Mouse (Mus musculus): ENCODE data around the gene B3gnt3. TPM values are rescaled to one million over a fixed set of nuclear protein-coding genes. Genes with fewer than 3 reads are reported as not detected.

B3gnt3 gene
- polyA plus RNA-seq, 1 experiment from 2014 or later, result 0.72 TPM

- WGBS, result 20% methylated on average over 10 of the region's 10 CpGs
Measured at GRCm38 (mm10) chr8:71684701-71685100, 16.9 kb downstream of the B3gnt3 start.

GRCm38 (mm10) chr8:71682832-71683231 lies 18.8 kb downstream of the B3gnt3 start:
- Histone ChIP-seq H3K27ac (replicated peaks) (no peak overlapping the region), H3K9me3 (peaks cover 3% of the 10 kb centered on the region; the same call in 1 of the 2 replicates), H3K27me3 (replicated peaks; ENCODE audit: low read depth, poor library complexity, severe bottlenecking) (peaks cover 100% of the 10 kb centered on the region), H3K4me3 (no peak overlapping the region), H3K36me3 (replicated peaks) (no peaks in the 10 kb centered on the region), H3K4me1 (peaks cover 49% of the 10 kb centered on the region)
- no peak for DNase-seq (ENCODE audit: low spot score)
- WGBS, result 64% methylated on average over 12 of the region's 12 CpGs

More at GRCm38 (mm10) chr8:71684701-71685100, 16.9 kb downstream of the B3gnt3 start:
- Histone ChIP-seq H3K27me3 (replicated peaks; ENCODE audit: low read depth, poor library complexity, severe bottlenecking) (peaks cover 100% of the 10 kb centered on the region), H3K9me3 (no peaks in the 10 kb centered on the region), H3K27ac (replicated peaks) (no peak overlapping the region), H3K4me1 (peaks cover 50% of the 10 kb centered on the region), H3K4me3 (0 out of 2 replicates have a peak overlapping the region, but pooled peaks have one; percentile 5), H3K36me3 (replicated peaks) (no peaks in the 10 kb centered on the region)
- no peak for DNase-seq (ENCODE audit: low spot score)

GRCm38 (mm10) chr8:71681369-71681915 lies 20.1 kb downstream of the B3gnt3 start:
- peaks cover 100% of the 10 kb centered on the region for H3K27me3 ChIP-seq (replicated peaks; ENCODE audit: low read depth, poor library complexity, severe bottlenecking)
- peak; percentile 50 for DNase-seq (ENCODE audit: low spot score)

GRCm38 (mm10) chr8:71680471-71680870 lies 21.1 kb downstream of the B3gnt3 start:
- peak; percentile 49 for DNase-seq (ENCODE audit: low spot score)
- Histone ChIP-seq H3K4me1 (peaks cover 39% of the 10 kb centered on the region), H3K9me3 (peaks cover 3% of the 10 kb centered on the region; the same call in 1 of the 2 replicates), H3K4me3 (peak overlapping the region; percentile 52), H3K36me3 (replicated peaks) (no peaks in the 10 kb centered on the region), H3K27me3 (replicated peaks; ENCODE audit: low read depth, poor library complexity, severe bottlenecking) (peaks cover 100% of the 10 kb centered on the region), H3K27ac (replicated peaks) (no peak overlapping the region)
- WGBS, result 4% methylated on average over 21 of the region's 21 CpGs

More at GRCm38 (mm10) chr8:71681369-71681915, 20.1 kb downstream of the B3gnt3 start:
- peaks cover 39% of the 10 kb centered on the region for H3K4me1 ChIP-seq
- no peaks in the 10 kb centered on the region for H3K36me3 ChIP-seq (replicated peaks)
- peaks cover 3% of the 10 kb centered on the region; the same call in 1 of the 2 replicates for H3K9me3 ChIP-seq
- H3K27ac ChIP-seq (replicated peaks), result no peak overlapping the region
- H3K4me3 ChIP-seq, result no peak overlapping the region
- WGBS, result 3% methylated on average over 18 of the region's 18 CpGs

DNA sequence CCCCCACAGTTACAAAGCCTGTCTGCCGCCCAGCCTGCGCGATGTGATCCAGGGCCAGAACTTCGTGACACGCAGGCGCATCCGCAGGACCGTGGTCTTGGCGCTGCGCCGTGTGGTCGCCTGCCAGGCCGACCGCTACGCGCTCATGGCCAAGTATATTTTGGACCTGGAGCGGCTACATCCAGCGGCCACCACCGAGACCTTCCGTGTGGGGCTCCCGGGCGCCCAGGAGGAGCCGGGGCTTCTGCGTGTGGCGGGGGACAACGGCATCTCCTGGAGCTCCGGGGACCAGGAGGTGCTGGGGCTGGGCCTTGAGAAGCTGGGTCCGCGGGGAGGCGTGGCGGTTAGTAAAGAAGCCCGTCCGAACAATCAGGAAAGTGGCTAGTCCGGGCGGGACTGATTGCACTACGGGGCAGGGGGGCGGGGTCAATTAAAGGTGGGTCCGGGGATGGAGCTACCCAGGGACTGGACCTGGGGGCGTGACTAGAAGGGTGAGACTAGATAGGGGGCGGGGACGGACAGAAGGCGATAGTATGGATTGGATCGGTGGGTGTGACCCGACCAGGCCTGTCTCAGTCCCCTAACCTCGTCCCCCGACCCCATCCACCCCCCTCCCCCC lies 21.9 kb downstream of the B3gnt3 start:
- Histone ChIP-seq H3K27me3 (replicated peaks; ENCODE audit: low read depth, poor library complexity, severe bottlenecking) (peaks cover 99% of the 10 kb centered on the region), H3K9me3 (peaks cover 3% of the 10 kb centered on the region; the same call in 1 of the 2 replicates), H3K4me1 (peaks cover 39% of the 10 kb centered on the region), H3K36me3 (replicated peaks) (no peaks in the 10 kb centered on the region), H3K4me3 (peak overlapping the region; percentile 52), H3K27ac (replicated peaks) (no peak overlapping the region)
- under 1% methylated on average over 46 of the region's 46 CpGs for WGBS
- DNase-seq (ENCODE audit: low spot score), result peak; percentile 48

DNA sequence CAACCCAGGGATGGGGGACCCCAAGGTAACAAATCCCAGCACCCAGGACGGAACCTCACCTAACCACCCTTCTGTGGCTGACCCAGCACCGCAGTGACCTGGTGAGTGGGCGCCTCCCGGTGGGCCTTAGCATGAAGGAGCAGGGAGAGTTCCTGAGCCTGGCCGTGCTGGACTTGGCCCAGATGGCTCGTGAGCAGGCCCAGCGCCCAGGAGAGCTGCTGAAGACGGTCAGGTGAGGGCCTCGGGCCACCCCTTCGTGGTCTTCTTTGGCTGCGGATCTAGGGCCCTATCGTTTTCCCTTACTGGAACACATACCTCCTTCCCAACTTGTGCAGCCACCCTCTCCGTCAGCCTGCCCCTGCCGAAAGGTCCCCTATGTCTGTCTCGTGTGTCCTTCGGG lies 22.5 kb downstream of the B3gnt3 start:
- H3K4me3 ChIP-seq, result peak overlapping the region; percentile 52
- H3K36me3 ChIP-seq (replicated peaks), result no peaks in the 10 kb centered on the region
- H3K27me3 ChIP-seq (replicated peaks; ENCODE audit: low read depth, poor library complexity, severe bottlenecking), result peaks cover 94% of the 10 kb centered on the region
- DNase-seq (ENCODE audit: low spot score), result no peak
- no peak overlapping the region for H3K27ac ChIP-seq (replicated peaks)
- H3K4me1 ChIP-seq, result peaks cover 39% of the 10 kb centered on the region
- H3K9me3 ChIP-seq, result peaks cover 3% of the 10 kb centered on the region; the same call in 1 of the 2 replicates
- WGBS, result 9% methylated on average over 16 of the region's 16 CpGs

DNA sequence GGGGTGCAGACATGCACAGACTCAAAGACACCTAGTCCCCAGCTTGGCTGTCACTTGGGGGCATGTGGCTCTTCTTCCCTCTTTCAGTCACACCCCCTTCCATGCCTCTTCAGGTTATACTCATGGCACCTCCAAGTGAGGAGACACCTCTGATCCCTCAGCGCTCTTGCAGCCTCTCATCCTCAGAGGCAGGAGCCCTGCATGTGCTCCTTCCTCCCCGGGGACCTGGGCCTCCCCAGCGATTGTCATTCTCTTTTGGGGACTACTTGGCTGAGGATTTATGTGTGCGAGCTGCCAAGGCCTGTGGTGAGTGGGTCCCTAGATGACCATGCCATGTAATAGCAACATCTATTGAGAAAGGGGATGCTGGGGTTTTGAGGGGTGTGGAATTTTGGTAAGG lies 23.4 kb downstream of the B3gnt3 start:
- WGBS, result 55% methylated on average over 4 of the region's 4 CpGs
- Histone ChIP-seq H3K9me3 (peaks cover 3% of the 10 kb centered on the region; the same call in 1 of the 2 replicates), H3K36me3 (replicated peaks) (no peaks in the 10 kb centered on the region), H3K27me3 (replicated peaks; ENCODE audit: low read depth, poor library complexity, severe bottlenecking) (peaks cover 87% of the 10 kb centered on the region), H3K27ac (replicated peaks) (no peak overlapping the region), H3K4me3 (0 out of 2 replicates have a peak overlapping the region, but pooled peaks have one; percentile 2), H3K4me1 (peaks cover 39% of the 10 kb centered on the region)
- DNase-seq (ENCODE audit: low spot score), result no peak

GRCm38 (mm10) chr8:71677555-71677954 lies 24.0 kb downstream of the B3gnt3 start:
- H3K36me3 ChIP-seq (replicated peaks), result no peaks in the 10 kb centered on the region
- no peak overlapping the region for H3K27ac ChIP-seq (replicated peaks)
- peaks cover 87% of the 10 kb centered on the region for H3K27me3 ChIP-seq (replicated peaks; ENCODE audit: low read depth, poor library complexity, severe bottlenecking)
- peaks cover 3% of the 10 kb centered on the region; the same call in 1 of the 2 replicates for H3K9me3 ChIP-seq
- H3K4me1 ChIP-seq, result peaks cover 39% of the 10 kb centered on the region
- DNase-seq (ENCODE audit: low spot score), result no peak
- 0 out of 2 replicates have a peak overlapping the region, but pooled peaks have one; percentile 2 for H3K4me3 ChIP-seq

GRCm38 (mm10) chr8:71676803-71677202 lies 24.8 kb downstream of the B3gnt3 start:
- Histone ChIP-seq H3K27ac (replicated peaks) (no peak overlapping the region), H3K4me1 (peaks cover 44% of the 10 kb centered on the region), H3K27me3 (replicated peaks; ENCODE audit: low read depth, poor library complexity, severe bottlenecking) (peaks cover 83% of the 10 kb centered on the region), H3K4me3 (peak overlapping the region; percentile 77), H3K9me3 (peaks cover 3% of the 10 kb centered on the region; the same call in 1 of the 2 replicates), H3K36me3 (replicated peaks) (no peaks in the 10 kb centered on the region)
- no peak for DNase-seq (ENCODE audit: low spot score)
- WGBS, result 50% methylated on average over 9 of the region's 9 CpGs

DNA sequence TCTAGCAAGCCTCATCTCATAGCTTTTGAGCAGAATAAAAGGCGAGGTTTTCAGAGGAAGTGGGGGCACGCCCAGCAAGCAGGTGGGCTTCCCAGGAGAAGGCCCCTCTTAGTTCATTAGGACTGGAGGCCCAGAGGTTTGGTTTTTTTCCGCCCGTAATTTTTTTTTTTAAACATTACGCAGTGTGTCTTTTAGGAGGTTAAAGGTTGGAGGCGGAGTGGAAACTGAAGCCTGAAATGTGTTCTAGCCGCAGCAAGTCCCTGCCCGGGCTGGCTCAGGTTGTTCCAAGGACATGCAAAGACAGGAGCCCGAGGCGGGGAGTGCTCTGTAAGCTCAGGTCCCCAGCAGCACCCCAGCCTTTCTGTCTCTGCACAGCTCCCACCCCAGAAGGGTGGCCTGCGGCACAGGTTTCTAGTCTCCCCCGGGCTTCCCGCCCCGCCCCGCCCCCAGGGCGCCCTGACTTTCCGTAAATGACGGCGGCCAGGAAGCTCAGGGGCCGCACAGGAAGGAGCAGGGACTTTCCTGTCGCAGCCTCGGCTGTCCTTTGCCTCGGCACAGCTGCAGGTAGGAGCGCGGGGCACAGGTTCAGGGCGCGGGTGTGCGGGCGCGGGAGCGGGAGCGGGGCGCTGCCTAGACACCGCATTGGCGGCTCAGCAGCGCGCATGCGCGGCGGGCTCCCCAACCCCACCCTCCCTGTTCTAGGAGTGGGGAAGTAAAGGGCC lies 25.4 kb downstream of the B3gnt3 start, which contains the start of gene Jak3:
Jak3 (plus strand) TSS at position 277 of the 722 bp plus-strand sequence.
- Histone ChIP-seq H3K4me1 (peaks cover 44% of the 10 kb centered on the region), H3K36me3 (replicated peaks) (no peaks in the 10 kb centered on the region), H3K27ac (replicated peaks) (peak within 1 kb of the TSS; percentile 86), H3K4me3 (peak within 1 kb of the TSS; percentile 77), H3K9me3 (peaks cover 3% of the 10 kb centered on the region; the same call in 1 of the 2 replicates), H3K27me3 (replicated peaks; ENCODE audit: low read depth, poor library complexity, severe bottlenecking) (peaks cover 81% of the 10 kb centered on the region)
- 2% methylated on average over 40 of the region's 40 CpGs for WGBS
- DNase-seq (ENCODE audit: low spot score), result peak; percentile 73

DNA sequence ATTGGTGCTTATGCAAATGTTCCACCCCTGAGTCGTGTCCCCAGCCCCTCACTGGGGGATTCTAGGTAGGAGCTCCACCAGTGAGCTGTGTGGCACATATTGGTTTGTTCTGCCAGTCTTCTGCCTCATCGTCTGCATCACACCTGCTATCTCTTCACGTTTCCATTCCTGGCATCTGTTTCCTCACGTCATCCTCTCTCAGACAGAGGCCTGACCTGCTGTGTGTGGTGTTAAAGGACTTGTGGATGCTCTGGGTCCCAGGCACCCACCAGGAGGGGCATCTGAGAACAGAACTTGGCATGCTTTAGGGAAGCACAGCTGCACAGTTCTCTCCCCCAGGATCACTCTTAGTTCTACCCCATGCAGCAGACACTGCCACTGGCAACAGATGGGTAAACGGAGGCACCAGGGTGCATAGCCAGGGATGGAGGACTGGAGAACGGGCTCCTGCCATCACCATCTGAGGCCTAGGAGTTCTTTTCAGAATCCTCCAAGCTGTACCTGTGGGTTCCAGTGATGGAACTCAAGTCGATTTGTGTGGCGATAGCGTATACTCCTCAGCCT lies 26.1 kb downstream of the B3gnt3 start:
- H3K36me3 ChIP-seq (replicated peaks), result no peaks in the 10 kb centered on the region
- H3K27ac ChIP-seq (replicated peaks), result no peak overlapping the region
- peak overlapping the region; percentile 77 for H3K4me3 ChIP-seq
- DNase-seq (ENCODE audit: low spot score), result no peak
- peaks cover 46% of the 10 kb centered on the region for H3K4me1 ChIP-seq
- 26% methylated on average over 9 of the region's 9 CpGs for WGBS
- peaks cover 3% of the 10 kb centered on the region; the same call in 1 of the 2 replicates for H3K9me3 ChIP-seq
- H3K27me3 ChIP-seq (replicated peaks; ENCODE audit: low read depth, poor library complexity, severe bottlenecking), result peaks cover 81% of the 10 kb centered on the region

DNA sequence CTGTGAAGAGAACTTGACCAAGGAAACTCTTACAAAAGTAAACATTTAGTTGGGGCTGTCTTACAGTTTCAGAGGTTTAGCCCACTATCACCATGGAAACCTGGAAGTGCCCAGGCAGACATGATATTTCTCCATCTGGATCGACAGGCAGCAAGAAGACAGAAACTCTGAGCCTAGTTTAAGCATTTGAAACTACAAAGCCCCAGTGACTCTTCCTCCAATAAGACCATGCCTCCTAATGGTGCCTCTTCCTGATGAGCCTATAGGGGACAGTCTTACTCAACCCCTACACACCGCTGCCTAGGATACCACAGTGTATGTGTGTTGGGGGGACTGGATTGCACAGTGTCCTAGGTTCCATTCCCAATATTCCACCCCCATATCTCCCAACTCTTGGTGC lies 27.5 kb downstream of the B3gnt3 start:
- Histone ChIP-seq H3K9me3 (peaks cover 3% of the 10 kb centered on the region; the same call in 1 of the 2 replicates), H3K4me3 (no peak overlapping the region), H3K27ac (replicated peaks) (no peak overlapping the region), H3K36me3 (replicated peaks) (no peaks in the 10 kb centered on the region), H3K27me3 (replicated peaks; ENCODE audit: low read depth, poor library complexity, severe bottlenecking) (peaks cover 81% of the 10 kb centered on the region), H3K4me1 (peaks cover 41% of the 10 kb centered on the region)
- 79% methylated on average over 2 of the region's 2 CpGs for WGBS
- DNase-seq (ENCODE audit: low spot score), result no peak
